ENCODE assay signal across 8 mouse cellular contexts in the genomic region with DNA sequence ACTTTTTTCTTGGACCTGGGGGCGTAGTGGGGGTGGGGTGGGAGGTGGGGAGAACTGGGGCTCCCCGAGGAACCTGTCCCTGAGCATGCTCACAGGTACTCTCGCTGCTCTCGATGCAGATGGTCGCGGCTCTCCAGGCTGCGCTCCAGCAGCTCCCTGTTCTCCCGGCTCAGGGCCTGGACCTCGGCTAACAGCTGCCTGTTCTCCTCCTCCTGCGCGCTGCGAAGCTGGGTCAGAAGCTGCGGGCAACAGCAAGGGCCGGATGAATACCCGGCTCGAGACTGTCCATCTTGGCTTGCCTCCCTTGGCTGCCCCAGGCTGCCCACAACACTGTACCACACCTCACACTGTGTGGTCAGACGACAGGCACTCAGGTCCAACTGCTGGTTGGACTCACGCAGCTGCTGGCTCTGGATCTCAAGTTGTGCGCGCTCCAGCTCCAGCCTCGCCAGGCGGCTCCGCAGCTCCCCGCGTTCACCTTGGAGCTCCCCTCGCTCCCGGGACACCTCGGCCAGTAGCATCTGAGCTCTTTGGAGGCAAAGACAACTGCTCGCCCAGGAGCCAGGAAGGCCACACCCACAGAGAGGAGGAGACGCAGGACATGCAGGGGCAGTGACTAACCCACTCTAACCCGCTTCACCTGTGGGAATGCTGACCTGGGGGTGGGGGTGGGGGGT. TPM values are rescaled to one million over a fixed set of nuclear protein-coding genes. Genes with fewer than 3 reads are reported as not detected.
DNase-seq lines count a peak whose midpoint lies in the region; ATAC-seq and TF ChIP-seq lines count a peak whose summit lies in the region.

No protein-coding gene starts in this region.

- H3K27ac ChIP-seq in cerebellum, adult 2 months (ENCODE audit: insufficient read depth, low read length) = no peak overlapping the region
- H3K27ac ChIP-seq in heart, embryonic 16.5 days (ENCODE audit: low read length) = no peak overlapping the region
- H3K27ac ChIP-seq in liver, embryonic 13.5 days = no peak overlapping the region

- no peak overlapping the region for H3K9ac ChIP-seq in heart, embryonic 16.5 days (ENCODE audit: low read length)
- H3K9ac ChIP-seq in liver, embryonic 13.5 days = no peak overlapping the region

- no peaks in the 10 kb centered on the region; the same call in 1 of the 2 replicates for H3K4me1 ChIP-seq in cerebellum, adult 2 months (ENCODE audit: control insufficient read depth, insufficient read depth, low read length)
- H3K4me1 ChIP-seq in heart, embryonic 16.5 days (ENCODE audit: control insufficient read depth, insufficient read depth, low read length) = 0 out of 2 replicates have a peak, but pooled peaks cover 3% of the 10 kb centered on the region
- H3K4me1 ChIP-seq in liver, embryonic 13.5 days (replicated peaks) = 0 out of 2 replicates have a peak, but pooled peaks cover 4% of the 10 kb centered on the region

- peak overlapping the region; percentile 49 for H3K4me2 ChIP-seq in heart, embryonic 16.5 days (ENCODE audit: low read depth, low read length)
- peak overlapping the region; percentile 23; the same call in 1 of the 2 replicates for H3K4me2 ChIP-seq in liver, embryonic 13.5 days

- WGBS in cerebellum, adult 2 months = 1% methylated on average over 31 of the region's 31 CpGs
- 15% methylated on average over 31 of the region's 31 CpGs for WGBS in heart, embryonic 16.5 days
- 73% methylated on average over 31 of the region's 31 CpGs for WGBS in liver, embryonic 13.5 days (ENCODE audit: insufficient replicate concordance)

- H3K9me3 ChIP-seq in heart, embryonic 16.5 days (replicated peaks; ENCODE audit: control insufficient read depth, low read length) = no peaks in the 10 kb centered on the region
- no peaks in the 10 kb centered on the region for H3K9me3 ChIP-seq in liver, embryonic 13.5 days (replicated peaks)

- peak overlapping the region; percentile 16 for H3K4me3 ChIP-seq in cerebellum, adult 2 months (replicated peaks; ENCODE audit: insufficient read depth, low read depth, low read length)
- peak overlapping the region; percentile 35 for H3K4me3 ChIP-seq in heart, embryonic 16.5 days (ENCODE audit: low read length)
- H3K4me3 ChIP-seq in liver, embryonic 13.5 days (replicated peaks) = no peak overlapping the region

- no peak for DNase-seq in frontal cortex, postnatal 25 days (ENCODE audit: low spot score in 2 of 2)
- peak; percentile 56 to 57 for DNase-seq in cerebellum, adult 2 months
- DNase-seq in liver, embryonic 13.5 days = no peak
- no peak for DNase-seq in gastrocnemius, adult 8-10 months (ENCODE audit: low spot score in 2 of 2)
- DNase-seq in left cerebral cortex, adult 11 months (ENCODE audit: low spot score) = no peak

- no peak for TF ChIP-seq POLR2A in cerebellum, adult 2 months (IDR thresholded peaks at IDR 0.05; ENCODE audit: borderline replicate concordance, insufficient read depth, low read length)

- no peaks in the 10 kb centered on the region for H3K36me3 ChIP-seq in heart, embryonic 16.5 days (ENCODE audit: control insufficient read depth, insufficient read depth)
- H3K36me3 ChIP-seq in liver, embryonic 13.5 days = no peaks in the 10 kb centered on the region

- peak; percentile 23; the same call in 1 of the 2 replicates for ATAC-seq in frontal cortex, adult (ENCODE audit: low TSS enrichment)
- no peak for ATAC-seq in heart, embryonic 16.5 days (replicated peaks; ENCODE audit: extremely low read depth, insufficient read depth, low FRiP score)
- no peak for ATAC-seq in liver, embryonic 13.5 days (ENCODE audit: low read depth)
- ATAC-seq in activated CD4-positive, CD25-positive, alpha-beta regulatory T cell, adult 4 months = no peak

- no peaks in the 10 kb centered on the region; the same call in 1 of the 2 replicates for H3K27me3 ChIP-seq in cerebellum, adult 2 months (ENCODE audit: control insufficient read depth, insufficient read depth, low read length)
- peaks cover 52% of the 10 kb centered on the region for H3K27me3 ChIP-seq in heart, embryonic 16.5 days (ENCODE audit: control insufficient read depth, insufficient read depth, low read length)
- H3K27me3 ChIP-seq in liver, embryonic 13.5 days = peaks cover 44% of the 10 kb centered on the region

- no peak for TF ChIP-seq CTCF in cerebellum, adult 2 months (IDR thresholded peaks at IDR 0.05; ENCODE audit: borderline replicate concordance, insufficient read depth, low read depth, low read length)

RNA-seq across cellular contexts. Expression of a gene that starts 7.5 kb away (rescaled TPM):
- polyA plus RNA-seq in cerebellum, adult 2 months (2012; rRNA removed) = 26.3 and 28.7 TPM in 2 replicates
- 20.0 and 20.5 TPM in 2 replicates for polyA plus RNA-seq in heart, embryonic 16.5 days (2015; fragmentation: Nextera tagmentation; extraction: Ambion mirVana)
- polyA plus RNA-seq in liver, embryonic 13.5 days (2015; fragmentation: Nextera tagmentation; extraction: Ambion mirVana) = 6.1 and 6.8 TPM in 2 replicates
- 10 to 100 TPM in 3 of 4 experiments, 1 to 10 TPM in 1; 9.8 to 12.1 (median 10.5) TPM for total RNA-seq in gastrocnemius, adult 8-10 months (2022)
- 1 to 10 TPM; 6.2 to 9.2 TPM for polyA plus RNA-seq in activated CD4-positive, CD25-positive, alpha-beta regulatory T cell, adult 4 months (2017; shearing (Covaris generic))

RNA-seq across cellular contexts. Expression of a gene that starts 10.0 kb away (rescaled TPM):
- 1.7 and 2.1 TPM in 2 replicates for polyA plus RNA-seq in cerebellum, adult 2 months (2012; rRNA removed)
- polyA plus RNA-seq in heart, embryonic 16.5 days (2015; fragmentation: Nextera tagmentation; extraction: Ambion mirVana) = 1.00 and 3.8 TPM in 2 replicates
- polyA plus RNA-seq in liver, embryonic 13.5 days (2015; fragmentation: Nextera tagmentation; extraction: Ambion mirVana) = 1.9 and 3.1 TPM in 2 replicates
- under 1 TPM; 0.29 to 0.70 (median 0.46) TPM for total RNA-seq in gastrocnemius, adult 8-10 months (2022)
- polyA plus RNA-seq in activated CD4-positive, CD25-positive, alpha-beta regulatory T cell, adult 4 months (2017; shearing (Covaris generic)) = 1 to 10 TPM; 3.8 to 6.5 TPM

Comparison
In these comparisons a context has a peak if more than half of its experiments do, and no peak if none do; other contexts are left out.
1. DNase-seq: peak in cerebellum, adult 2 months (2 of 2); none in frontal cortex, postnatal 25 days (0 of 2), liver, embryonic 13.5 days (single experiment), gastrocnemius, adult 8-10 months (0 of 2) and left cerebral cortex, adult 11 months (single experiment).